Mouse (Mus musculus) hematopoietic stem cell, adult 5-6 weeks (primary cell): Measurements from ENCODE around the gene Slc22a22. TPM values are rescaled to one million over a fixed set of nuclear protein-coding genes. Genes with fewer than 3 reads are reported as not detected.
"Not testable (repeated sequence)": the region's sequence is repeated elsewhere in the genome, so short reads cannot be mapped to it uniquely, and the experiment has no call there.

Experiments
- ATAC-seq, 2 experiments: fragments of 125-278 bp in 1 of 2; replicated peaks in 1 of 2; 2 replicates each; pipeline ENCODE4 v1.8.0; 2016 to 2017; ENCODE audit warnings: inconsistent platforms in 2 of 2, mild to moderate bottlenecking in 2 of 2, moderate number of reproducible peaks in 2 of 2, low read depth in 1 of 2, moderate TSS enrichment in 1 of 2; ENCODE audit not compliant: low FRiP score in 2 of 2, poor library complexity in 2 of 2, severe bottlenecking in 2 of 2, insufficient read depth in 1 of 2, low TSS enrichment in 1 of 2
- total RNA-seq: library from RNA; stranded (forward); fragments of 172-1452, 232-1000 nt; gene quantifications from 2 replicates; pipeline ENCODE4 v1.2.3, GENCODE M21; 2017

Slc22a22 gene
- total RNA-seq, 1 experiment from 2014 or later: not detected

DNA sequence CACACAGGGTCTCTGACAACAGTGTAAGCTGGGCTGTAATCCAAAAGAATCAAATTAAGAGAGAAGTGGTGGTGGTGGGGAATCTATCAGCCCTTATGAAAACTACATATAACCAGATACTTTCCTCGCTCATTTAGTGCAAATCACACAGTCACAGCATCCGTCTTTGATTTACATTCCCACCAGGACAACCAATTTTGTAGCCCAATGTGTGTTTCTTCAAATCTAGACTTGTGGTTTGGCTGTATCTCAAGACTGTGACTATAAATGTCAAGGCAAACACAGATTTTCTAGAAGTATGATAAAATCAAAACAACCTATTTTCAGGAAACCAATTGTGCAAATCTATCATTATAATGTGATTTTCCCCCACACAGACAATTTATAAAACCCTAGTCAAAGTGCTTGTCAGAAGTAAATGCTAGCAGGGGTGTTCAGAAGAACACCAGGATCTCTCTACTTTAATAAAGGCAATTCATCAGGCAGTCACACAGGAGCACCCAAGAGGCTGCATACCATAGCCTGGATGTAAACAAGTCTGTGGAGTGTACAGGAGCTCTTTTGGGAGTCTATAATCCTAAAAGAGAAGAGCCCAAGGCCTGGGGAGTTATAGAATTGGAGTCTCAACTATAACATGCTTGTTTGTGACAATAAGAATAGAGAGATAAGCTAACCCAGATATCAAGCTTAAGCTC lies 42.6 kb downstream of the Slc22a22 start:
- ATAC-seq: no peak

DNA sequence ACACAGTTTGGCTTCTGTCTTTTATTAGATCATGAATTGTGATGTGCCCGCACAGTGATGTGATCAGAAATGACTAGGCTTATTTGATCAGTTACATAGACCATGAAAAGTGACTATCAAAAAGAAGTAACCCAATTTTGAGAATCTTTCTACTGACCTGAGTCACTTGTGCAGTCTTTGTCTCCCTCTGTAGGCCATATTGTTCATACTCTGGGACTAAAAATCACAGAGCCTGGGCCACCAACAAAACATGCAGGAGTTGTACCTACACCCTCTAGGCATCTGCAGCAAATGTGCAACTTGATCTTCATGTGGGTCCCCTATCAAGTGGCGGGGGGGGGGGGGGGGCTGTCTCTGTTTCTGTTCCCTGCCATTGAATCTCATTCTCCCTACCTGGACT lies 68.9 kb downstream of the Slc22a22 start:
- ATAC-seq: no peak

DNA sequence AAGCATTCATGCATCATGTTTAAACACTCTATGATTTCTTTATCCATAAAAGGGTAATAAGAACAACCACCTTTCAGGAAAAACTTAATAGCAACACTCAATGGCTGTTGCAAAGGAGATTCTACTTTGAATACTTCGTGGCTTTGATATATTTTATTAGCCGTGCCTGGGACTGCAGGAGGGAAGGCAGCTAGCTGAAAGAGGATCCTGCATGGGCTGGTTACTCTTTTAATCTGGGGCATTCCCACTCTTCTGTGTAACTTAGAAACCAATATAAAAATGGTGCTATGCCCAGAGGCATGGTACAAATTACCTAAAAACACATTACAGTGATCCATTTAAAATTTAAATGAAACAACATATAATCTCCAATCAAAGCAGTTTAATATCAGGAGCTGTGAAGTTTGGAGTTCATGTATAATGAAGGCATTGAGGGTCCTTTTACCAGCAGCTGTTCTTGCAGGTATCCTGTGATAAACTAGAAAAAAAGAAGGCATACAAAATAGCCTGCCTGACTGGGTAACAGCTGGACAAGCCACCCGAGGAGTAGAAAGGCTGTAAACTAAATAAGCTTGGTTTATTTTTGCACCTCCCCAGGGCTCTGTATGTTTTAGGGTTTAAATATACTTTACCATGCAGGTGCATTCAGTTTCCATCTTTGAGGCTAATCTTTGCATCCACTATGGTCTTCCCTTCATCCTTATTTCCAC lies 78.8 kb downstream of the Slc22a22 start:
- no peak for ATAC-seq

DNA sequence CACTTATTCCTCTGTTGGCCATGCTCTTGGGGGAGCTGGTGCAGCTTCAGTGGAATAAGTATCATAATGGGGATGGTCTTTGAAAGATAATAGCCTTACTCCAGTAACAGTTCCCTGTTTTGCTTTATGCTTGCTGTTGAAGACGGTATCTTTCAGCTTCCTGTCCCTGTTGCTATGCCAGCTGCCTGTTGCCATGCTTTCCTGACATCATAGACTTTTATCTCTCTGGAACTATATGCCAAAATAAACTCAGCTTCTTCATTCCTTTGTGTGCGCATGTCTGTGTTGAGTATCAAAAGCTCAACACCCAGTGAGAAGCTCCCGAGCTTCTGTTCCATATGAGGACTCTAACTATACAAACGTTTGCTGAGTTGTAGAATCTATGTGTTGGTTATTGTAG lies 83.4 kb downstream of the Slc22a22 start:
- no peak for ATAC-seq

DNA sequence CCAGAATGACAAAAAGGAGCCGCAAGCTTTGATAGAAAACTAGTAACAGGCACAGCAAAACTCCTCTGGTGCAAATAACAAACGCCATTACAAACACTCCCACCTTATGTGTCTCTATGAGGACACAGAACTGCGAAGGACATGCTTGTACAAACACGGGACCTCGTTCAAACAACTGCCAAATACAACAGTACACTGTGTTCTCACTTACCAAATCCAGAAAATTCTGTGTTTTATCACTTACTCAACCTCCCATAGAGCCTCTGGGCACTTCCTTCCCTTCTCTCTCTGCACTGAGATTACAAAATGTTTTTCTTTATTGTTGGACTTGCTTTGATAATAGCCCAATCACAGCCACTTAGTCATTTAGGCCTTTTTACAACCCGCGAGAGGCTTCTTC lies 97.0 kb downstream of the Slc22a22 start:
- ATAC-seq: no peak

DNA sequence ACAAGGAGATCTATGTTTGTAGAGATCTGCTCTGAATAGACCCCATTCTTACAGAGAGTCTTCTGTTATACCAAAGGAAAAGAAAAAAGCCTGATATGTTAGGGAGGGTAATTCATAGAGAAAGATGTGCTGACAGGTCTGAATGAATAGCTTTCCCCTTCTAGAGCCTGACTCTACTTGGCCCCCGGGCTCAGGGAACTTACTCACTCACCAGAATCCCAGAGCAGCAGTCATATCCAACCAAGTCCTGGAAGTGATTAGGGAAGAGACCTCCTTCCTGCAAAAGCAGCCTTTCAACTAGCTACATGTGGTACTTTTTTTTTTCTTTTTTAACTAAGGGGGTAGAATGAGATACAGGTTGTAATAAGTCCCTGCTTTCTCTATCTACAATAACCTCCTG lies 111.0 kb downstream of the Slc22a22 start:
- no peak for ATAC-seq

DNA sequence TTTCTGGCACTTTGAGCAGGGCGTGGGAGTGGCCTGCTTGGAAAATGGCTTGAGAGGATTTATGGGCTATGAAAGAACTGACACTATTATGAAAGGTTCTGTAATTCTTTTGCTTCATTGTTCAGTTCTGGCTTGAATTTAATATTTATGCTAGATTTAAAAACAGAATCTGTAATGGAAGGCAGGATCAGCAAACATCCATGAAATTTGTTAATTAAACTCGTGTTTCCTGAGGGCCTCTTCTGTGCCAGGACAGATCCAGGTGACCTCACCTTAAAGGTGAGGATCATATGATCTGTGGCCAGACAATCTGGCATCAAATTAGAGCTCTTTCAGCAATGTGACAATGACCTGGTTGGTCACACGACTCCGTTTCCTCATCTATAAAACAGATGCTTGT lies 122.1 kb downstream of the Slc22a22 start:
- no peak for ATAC-seq

DNA sequence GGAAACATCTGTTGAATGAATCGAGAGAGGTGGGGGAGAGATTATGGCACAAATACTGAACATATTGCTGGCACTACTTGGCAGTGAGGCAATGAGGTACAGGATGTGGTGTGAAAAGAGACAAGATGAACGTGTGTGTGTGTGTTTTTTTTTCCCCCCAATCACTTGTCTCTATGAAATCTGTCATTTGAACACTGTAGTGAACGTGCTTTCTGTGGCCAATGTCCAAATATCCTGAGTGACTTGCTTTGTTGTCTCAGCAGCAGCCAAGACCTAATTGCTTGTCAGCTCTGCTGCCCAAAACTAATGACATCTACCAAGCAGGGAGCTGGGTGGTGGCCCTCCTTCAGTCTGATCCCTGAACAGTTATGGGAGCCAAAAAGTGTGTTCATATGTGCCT lies 136.9 kb downstream of the Slc22a22 start:
- ATAC-seq: no peak

DNA sequence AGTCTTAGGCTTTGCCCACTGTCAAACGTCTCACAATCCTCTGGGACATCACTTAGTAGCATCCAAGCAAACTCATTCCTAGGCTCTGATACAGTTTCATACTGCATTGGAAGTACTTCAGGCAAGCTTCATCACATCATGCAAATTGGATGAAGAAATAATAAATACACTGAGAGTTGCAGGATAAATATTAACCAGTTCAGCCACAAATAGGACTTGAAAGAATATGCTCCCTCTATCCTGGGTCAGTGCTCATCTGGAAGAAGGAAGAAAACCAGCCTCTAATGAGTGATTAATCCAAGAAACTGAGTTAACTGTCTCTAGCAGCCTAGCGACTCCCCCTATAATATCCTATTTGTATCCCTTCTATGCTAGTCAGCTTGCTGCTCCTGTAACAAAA lies 146.1 kb downstream of the Slc22a22 start:
- ATAC-seq: no peak

DNA sequence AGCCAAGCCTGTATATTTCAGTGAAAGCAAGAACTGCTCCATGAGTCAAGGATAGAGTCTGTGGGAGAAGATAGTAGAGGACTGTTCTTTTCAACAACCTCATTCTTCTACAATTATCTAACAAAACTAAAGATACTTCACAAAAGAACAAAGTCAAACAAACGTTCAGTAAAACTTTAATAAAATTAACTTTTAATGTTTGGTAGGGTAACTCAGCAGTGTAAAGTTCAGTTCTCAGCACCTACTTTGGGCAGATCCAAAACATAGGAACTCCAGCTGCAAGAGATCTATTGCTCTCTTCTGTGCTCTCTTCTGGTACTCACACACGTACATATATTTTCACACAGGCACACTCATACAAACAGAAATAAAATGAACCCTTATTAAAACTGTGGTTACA lies 159.4 kb downstream of the Slc22a22 start:
- no peak for ATAC-seq

DNA sequence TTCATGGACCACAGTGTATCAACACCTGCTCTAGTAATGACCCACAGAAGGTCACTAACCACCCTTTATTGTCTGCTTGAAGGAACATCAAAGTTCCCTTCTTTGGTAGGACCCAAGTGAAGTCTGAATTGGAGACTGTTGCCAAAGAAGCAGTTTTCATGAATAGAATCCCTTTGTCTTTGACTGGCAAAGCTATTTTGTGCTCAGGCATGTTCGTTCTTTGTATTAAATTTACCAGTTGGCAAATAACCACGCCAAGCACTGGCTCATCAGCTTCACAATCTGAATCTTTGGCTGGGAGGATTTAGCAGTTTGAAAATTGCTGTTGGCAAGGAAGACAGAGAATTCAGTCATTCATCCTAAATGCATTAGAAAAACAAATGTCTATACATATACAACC lies 160.9 kb downstream of the Slc22a22 start:
- ATAC-seq: no peak

DNA sequence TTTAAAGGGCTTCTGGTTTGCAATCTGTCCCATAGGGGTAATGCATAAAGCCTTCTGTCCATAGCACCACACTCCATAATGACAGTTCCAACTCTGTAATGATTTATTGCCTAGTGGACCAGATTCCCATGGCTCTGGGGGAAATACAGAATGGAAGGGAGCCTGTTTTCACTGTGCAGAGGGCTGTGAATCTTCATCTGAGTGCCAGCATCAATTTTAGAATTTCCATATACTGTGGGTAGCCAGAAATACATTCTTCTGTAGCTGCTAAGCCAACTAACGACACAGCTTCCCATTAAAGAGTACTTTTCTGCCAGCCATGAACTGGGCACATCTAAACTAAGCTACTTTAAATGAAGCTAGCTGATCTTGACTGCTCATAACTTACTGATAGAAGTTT lies 174.7 kb downstream of the Slc22a22 start:
- no peak for ATAC-seq

DNA sequence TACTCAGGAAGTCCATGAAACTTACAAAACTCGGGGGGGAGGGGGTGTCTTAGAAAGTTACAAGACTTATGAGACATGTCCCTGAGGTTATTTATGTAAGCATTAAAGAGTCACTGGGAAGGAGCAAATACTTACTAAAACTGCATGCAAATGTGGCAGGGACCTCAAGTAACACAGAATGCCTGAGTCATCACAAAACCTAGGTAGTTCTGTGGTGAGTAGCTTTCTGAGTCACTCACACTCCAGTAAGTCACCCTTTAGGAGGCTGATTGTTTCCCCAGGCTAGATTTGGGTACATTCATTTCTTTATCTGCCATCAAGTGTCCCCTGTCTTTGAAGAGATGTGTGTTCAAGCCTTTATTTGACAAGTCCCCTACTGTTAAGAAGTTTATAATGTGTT lies 198.9 kb downstream of the Slc22a22 start:
- no peak for ATAC-seq

DNA sequence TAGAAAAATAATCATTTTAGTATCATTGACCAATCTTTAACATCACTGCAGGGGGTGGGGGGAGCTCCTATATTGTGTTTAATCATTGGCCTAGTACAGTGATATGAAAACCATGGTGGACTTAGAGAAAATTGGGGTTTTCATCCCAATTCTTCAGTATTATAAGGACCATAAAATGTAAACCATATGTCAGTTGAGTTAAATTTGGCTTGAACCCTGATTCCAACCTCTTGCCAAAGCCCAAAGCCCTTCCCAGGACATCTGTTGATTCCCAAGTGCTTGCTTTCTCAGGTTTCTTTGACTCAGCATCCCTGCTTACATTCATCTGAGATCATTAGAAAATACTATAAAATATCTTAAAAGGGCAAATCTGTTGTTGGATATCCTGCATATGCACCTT lies 201.0 kb downstream of the Slc22a22 start:
- ATAC-seq: no peak

DNA sequence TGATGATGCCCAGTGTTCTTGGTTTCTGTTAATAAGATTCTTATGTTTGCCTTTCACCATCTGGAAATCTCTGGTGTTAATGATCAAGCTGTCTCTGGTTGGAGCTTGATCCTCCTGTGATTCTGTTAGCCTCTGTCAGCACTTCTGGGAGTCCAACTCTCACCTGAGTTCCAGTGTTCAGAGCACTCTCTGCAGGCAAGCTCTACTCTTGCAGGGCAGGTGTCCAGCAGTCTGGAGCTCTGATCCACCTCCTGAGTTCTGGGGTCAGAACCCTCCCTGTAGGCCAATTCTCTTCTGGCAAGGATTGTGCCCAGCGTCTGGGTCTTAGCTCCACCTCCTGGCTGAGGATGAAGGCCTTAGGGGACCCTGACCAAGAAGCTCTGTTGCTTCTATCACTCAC lies 237.4 kb downstream of the Slc22a22 start:
- not testable (repeated sequence) for ATAC-seq

DNA sequence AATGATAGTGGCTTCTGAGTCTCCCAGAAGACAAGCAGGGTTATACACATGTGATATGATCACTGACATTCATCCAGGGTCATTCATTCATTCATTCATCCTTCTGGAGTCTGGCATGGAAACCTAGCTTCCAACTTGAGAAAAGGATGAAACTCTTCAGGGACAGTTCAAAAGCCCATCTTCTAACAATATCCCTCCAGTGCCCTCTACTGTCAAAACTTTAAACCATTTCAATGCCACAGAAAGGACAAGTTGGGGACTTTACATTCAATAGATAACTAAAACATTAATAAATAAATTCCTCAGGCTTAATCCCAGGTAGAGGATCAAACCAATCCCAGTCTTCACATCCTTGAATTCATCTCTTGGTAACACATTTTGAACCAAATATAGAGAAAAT lies 247.0 kb downstream of the Slc22a22 start:
- no peak for ATAC-seq

DNA sequence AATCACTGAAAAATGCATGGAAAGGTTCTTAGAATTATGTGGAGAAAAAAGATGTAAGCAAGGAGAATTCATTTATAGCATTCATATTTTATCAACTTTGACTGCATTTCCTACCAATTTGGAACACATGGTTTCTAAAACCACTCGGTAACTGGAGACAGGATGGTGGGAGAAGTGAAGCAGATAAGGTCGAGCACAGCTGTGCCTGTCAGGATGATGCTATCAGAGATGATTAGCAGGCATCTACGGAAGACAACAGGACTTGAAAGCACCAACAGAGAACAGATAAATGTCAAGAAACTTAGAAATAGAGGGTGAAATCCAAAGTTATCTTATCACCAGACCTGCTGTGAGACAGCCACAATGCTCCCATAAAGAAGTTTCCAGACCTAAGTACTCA lies 272.1 kb downstream of the Slc22a22 start:
- ATAC-seq: no peak

DNA sequence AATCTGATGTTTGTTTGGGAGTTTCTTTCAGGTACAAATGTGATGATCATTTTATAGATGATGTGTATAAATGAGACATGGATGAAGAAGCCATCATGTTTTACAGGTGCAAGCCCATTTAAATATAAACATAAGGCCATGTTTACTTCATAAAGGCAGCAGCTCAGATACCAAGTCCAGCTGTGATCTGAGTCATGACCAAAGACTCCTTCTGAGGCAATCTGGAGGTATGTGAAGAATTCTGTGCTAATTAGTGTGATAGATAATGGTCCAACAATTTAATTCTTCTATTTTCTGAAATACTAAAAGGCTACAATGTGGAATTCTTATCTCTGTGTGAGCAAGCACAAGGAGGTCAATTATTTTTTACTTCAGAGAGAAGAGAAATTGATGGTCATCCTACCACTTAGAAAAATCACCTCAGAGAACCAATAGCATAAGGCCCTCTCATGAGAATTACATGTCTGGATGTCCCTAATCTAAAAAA lies 272.9 kb downstream of the Slc22a22 start:
- no peak for ATAC-seq
